Mouse (Mus musculus) CD4-positive, CD25-positive, alpha-beta regulatory T cell, adult 2 months (primary cell): ENCODE data around the gene Ugt1a6a.
"Not testable (repeated sequence)": the region's sequence is repeated elsewhere in the genome, so short reads cannot be mapped to it uniquely, and the experiment has no call there.

ENCODE experiments used
- DNase-seq: peaks from one replicate; pipeline ENCODE4 v3.0.0-alpha.2; 2012; ENCODE audit warnings: low read depth, low spot score

The Ugt1a6a gene

DNA sequence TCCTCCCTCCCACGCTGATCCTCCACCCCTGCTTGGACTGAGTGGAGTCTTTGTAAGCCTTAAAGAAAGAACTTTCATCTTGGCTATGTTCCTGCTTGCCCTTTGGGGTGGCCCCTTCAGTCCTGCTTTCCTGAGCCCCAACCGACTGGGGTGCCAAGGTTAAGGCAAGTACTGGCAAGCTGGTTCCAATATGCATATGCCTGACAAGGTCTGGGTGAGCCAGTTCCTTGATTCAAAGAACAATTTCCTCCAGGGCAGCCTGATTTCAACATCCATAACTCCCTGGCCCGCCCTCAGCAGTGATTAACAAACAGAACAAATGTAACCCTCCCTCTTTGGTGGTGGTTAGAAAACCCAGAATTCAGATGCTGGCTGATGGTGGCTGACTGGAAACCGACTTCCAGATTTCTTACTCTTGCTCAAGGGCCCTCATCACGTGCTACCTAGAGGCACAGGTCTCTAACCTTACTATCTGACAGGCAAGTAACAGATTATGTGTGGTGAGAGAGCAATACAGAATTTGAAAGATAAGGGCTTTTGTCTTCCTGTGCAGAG, at the start of gene Ugt1a6a:
Ugt1a6a (plus strand) TSS at position 353 of the 555 bp plus-strand sequence.
- DNase-seq: not testable (repeated sequence)

DNA sequence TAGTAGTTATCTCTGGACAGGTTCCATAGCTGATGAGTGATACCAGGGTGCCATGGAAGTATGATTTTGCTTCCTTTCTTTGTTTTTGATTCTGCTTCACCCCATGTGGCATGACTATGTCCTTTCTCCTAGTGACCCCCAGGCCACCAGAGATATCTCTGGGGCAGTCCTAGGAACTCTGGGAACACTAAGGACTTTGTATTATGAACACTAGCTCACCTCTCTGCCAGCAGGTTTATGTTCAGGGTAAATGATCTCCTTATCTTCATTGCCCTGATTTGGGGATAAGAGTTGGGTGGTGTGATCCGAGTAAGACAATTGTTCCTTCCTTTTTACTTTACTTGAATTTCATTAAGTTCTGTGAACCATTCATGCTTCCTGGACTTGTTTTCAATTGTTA, 48.5 kb upstream of the Ugt1a6a start:
- no peak for DNase-seq

GRCm38 (mm10) chr1:88087513-88087912, 47.1 kb upstream of the Ugt1a6a start, which contains the start of gene Ugt1a8:
Gene Ugt1a8 (plus strand): TSS chr1:88087813.
- DNase-seq: no peak

- no peak for DNase-seq
Observed at GRCm38 (mm10) chr1:88092341-88092740, 42.3 kb upstream of the Ugt1a6a start.

- DNase-seq: peak; percentile 19
Observed at GRCm38 (mm10) chr1:88094270-88094676, 40.3 kb upstream of the Ugt1a6a start.

DNA sequence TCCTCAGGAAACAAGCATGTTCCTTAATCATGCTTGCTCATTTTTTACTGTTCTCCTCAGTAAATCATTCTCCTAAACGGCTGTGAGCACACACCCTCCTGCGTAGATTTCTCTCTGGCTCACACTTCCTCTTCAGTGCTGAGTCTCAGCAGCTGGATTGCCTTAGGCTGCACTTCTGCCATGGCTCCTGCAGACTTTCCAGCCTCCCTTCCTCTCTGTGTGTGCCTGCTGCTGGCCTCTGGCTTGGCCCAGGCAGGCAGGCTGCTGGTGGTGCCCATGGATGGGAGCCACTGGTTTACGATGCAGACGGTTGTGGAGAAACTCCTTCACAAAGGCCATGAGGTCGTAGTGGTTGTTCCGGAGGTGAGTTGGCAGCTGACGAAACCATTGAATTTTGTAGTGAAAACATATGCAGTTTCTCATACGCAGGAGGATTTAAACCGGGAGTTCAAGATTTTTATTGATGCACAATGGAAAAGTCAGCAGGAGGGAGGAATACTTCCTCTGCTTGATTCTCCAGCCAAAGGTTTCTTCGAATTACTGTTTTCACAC, 39.6 kb upstream of the Ugt1a6a start, which contains the start of gene Ugt1a7c:
Ugt1a7c (plus strand) TSS at position 122 of the 552 bp plus-strand sequence.
- peak; percentile 3 for DNase-seq

DNA sequence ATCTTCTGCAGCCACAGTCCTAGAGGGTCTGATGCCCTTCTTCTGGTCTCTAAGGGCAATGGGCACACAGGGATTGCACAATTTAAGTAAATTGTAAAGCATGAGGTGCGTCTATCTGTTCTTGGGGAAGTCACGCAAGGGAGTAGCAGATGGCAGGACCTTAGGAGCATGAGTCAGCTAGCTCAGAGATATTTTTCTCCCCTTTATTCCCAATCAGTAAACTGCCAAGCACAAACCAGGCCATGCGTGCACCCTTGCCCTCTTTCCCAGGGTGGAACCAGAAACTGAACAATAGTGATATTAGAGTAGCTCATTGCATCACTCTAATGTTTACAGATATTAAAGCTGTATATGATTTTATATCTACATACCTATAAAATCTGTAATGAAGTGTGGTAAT, 36.1 kb upstream of the Ugt1a6a start:
- DNase-seq: not testable (repeated sequence)

DNA sequence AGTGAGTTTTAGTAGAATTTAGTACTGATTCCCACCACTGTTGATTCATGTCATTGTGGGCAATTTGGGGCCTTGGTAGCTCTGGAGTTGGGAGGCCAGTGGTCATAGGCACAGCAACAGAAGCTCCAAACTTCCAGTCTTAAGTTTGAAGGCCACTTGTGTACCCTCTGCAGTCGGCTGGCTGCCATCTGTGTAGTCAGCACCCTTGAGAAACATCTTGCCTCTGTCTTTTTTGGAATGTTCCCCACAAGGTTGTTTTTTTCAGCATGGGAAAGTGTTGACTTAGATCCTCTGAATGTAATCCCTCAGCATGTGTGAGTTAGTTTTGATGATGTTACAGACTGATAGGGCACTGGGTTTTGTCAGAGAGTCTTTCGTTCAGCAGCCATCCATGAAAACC, 34.9 kb upstream of the Ugt1a6a start:
- not testable (repeated sequence) for DNase-seq

DNA sequence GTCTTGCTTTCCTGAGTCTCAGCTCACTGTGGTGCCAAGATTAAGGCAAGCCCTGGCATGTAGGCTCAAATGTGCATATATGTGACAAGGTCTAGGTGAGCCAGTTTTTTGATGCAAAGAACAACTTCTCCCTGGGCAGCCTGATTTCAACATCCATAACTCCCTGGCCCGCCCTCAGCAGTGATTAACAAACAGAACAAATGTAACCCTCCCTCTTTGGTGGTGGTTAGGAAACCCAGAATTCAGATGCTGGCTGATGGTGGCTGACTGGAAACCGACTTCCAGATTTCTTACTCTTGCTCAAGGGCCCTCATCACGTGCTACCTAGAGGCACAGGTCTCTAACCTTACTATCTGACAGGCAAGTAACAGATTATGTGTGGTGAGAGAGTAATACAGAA, 31.6 kb upstream of the Ugt1a6a start, which contains the start of gene Ugt1a6b:
Ugt1a6b (plus strand) TSS at position 234 of the 400 bp plus-strand sequence.
- not testable (repeated sequence) for DNase-seq

GRCm38 (mm10) chr1:88103697-88104468, 30.7 kb upstream of the Ugt1a6a start:
- DNase-seq: not testable (repeated sequence)

DNA sequence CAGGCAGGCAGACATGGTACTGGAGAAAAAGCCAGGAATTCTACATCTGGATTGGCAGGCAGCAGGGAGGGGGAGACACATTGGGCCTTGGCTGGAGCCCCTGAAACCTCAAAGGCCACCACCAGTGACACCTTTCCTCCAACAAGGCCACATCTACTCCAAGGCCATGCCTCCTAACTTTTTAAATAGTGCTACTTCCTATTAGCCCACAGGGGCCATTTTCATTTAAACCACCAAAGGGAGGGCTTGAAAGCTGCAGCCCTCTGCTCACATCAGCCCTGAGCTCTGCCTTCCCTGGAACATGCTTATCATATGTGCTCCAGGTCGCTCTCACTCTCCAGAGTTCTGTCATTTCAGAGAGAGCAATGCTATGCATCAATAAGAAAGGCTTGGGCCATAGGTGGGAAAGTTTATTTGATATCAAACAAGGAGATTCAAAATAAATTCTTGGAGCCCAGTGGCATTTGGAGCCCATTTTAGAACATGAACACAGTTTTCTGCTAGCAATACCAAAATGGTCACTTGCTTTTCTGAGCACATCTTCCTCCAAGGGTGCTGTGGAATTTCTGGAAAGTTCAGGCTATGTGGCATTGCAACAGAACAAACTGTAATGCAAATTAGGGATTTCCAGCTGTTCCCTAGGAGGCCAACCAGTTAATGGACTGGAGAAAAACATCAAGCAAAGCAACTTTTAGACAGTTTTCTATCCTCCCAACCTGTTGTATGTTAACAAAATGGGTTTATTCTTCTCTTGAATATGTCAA, 29.8 kb upstream of the Ugt1a6a start:
- DNase-seq: no peak

DNA sequence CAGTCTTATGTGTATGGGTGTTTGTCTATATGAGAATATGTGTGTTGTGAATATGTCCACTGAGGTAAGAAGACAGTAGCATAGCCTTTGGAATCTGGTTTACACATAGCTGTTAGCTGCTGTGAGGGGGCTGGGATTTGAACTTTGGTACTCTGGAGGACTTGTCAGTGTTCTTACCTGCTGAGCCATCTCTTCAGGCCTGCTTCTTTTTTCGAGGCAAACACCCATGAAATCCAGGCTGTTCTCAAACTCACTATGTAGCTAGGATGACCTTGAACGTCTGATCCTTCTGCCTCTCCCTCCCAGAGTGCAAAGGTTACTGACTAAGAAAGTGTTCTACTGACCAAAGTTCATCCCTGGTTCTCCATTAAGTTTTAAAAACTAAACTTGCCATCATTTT, 29.0 kb upstream of the Ugt1a6a start:
- DNase-seq: no peak

- not testable (repeated sequence) for DNase-seq
Observed at GRCm38 (mm10) chr1:88109027-88109557, 25.5 kb upstream of the Ugt1a6a start.

- DNase-seq: not testable (repeated sequence)
Observed at GRCm38 (mm10) chr1:88109604-88110003, 25.0 kb upstream of the Ugt1a6a start.

GRCm38 (mm10) chr1:88112769-88113168, 21.8 kb upstream of the Ugt1a6a start:
- DNase-seq: not testable (repeated sequence)

GRCm38 (mm10) chr1:88120550-88120949, 14.1 kb upstream of the Ugt1a6a start:
- not testable (repeated sequence) for DNase-seq

- DNase-seq: peak; percentile 12
Observed at GRCm38 (mm10) chr1:88121521-88121920, 13.1 kb upstream of the Ugt1a6a start.

DNA sequence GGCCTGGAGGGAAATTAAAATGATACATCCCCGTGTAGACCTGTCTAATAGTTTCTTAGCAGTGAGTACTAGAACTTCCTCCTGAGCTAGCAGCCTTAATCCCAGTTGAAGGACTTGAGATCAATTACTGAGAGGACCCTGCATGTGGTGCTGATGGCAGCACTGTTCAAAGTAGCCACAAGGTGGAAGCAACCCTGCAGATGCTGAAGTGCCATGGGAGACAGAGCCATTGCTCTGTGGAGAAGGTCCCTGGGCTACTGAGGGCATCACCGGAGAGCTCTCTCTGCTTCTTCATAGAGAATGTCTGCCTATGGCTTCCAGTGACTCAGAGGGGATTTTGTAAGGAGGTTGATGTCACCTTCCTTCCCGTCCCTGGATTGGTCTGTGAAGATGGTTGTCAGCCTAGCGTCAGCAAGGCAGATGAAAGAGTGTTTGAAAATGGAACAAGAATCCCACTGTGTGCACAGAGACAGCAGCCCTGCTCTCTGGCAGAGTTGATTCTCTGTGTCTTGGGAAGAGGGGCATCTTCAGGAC, 8.7 kb upstream of the Ugt1a6a start:
- DNase-seq: not testable (repeated sequence)

- DNase-seq: not testable (repeated sequence)
Observed at GRCm38 (mm10) chr1:88129091-88129490, 5.5 kb upstream of the Ugt1a6a start.

GRCm38 (mm10) chr1:88130223-88130622, 4.4 kb upstream of the Ugt1a6a start:
- not testable (repeated sequence) for DNase-seq

DNA sequence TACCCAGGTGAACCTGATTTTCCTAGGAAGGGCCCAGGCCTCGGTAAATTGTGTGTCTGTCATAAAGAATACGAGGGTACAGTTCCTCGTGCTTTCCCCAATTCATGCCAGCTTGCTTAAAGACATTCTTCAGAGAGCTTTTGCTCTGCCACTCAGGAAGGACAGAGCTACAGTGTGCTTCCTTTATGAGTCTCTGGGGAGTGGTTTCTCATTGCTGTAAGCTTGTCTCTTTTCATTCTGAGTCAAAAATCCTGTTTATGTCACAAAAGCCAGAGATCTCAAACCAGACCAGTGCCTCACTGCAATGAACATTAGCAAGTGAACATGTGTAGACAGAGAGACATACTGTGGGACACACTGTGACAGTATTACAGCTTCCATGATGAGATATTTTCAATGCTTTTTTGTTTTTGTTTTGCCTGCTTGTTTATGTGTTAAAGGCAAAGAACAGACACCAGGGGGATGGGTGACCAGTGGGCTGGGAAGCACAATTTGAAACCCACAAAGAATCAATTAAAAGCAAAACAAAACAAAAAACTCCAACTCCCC, 627 bp upstream of the Ugt1a6a start:
- peak; percentile 8 for DNase-seq
